Mouse (Mus musculus): ENCODE results near the gene Pcx. TPM values are rescaled to one million over a fixed set of nuclear protein-coding genes. Genes with fewer than 3 reads are reported as not detected.

The Pcx gene
- polyA plus RNA-seq, 1 experiment from 2014 or later: 11.6 TPM

- Histone ChIP-seq H3K27ac (replicated peaks) (no peak overlapping the region), H3K9me3 (no peaks in the 10 kb centered on the region), H3K36me3 (no peaks in the 10 kb centered on the region), H3K4me3 (no peak overlapping the region), H3K27me3 (replicated peaks) (peaks cover 35% of the 10 kb centered on the region), H3K4me2 (no peak overlapping the region), H3K4me1 (peaks cover 15% of the 10 kb centered on the region), H3K9ac (no peak overlapping the region)
- WGBS: 79% methylated on average over 2 of the region's 2 CpGs
- no peak for ATAC-seq (ENCODE audit: extremely low read depth, insufficient number of reproducible peaks, low FRiP score, low TSS enrichment)
Measured at GRCm38 (mm10) chr19:4480041-4480440, 30.2 kb upstream of the Pcx start.

DNA sequence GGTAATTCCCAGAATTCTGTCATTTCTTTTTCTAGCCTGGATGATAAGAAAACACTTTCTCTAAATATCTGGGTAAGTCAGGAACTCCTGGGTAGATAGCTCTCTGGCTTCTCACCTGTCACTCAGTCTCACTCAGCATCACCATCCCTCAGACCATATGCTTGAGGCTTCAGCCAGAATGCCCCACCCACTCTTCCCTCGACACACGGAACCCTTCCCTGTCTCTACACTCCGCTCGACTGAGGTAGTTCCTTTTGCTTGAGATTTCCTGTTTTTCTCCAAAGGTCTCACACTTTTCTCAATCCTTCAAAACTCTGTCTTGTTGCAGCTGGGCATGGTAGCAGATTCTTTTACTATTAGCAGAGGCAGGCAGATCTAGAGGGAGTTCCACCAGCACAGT is 28.9 kb upstream of the Pcx start:
- Histone ChIP-seq H3K4me3 (no peak overlapping the region), H3K9me3 (no peaks in the 10 kb centered on the region), H3K4me1 (peaks cover 15% of the 10 kb centered on the region), H3K9ac (no peak overlapping the region), H3K27me3 (replicated peaks) (peaks cover 22% of the 10 kb centered on the region), H3K36me3 (no peaks in the 10 kb centered on the region), H3K27ac (replicated peaks) (no peak overlapping the region), H3K4me2 (no peak overlapping the region)
- 29% methylated on average over 4 of the region's 4 CpGs for WGBS
- ATAC-seq (ENCODE audit: extremely low read depth, insufficient number of reproducible peaks, low FRiP score, low TSS enrichment): no peak

GRCm38 (mm10) chr19:4482111-4482859 is 28.0 kb upstream of the Pcx start:
- no peak overlapping the region for H3K4me2 ChIP-seq
- no peak overlapping the region for H3K9ac ChIP-seq
- H3K27ac ChIP-seq (replicated peaks): no peak overlapping the region
- 80% methylated on average over 3 of the region's 3 CpGs for WGBS
- H3K36me3 ChIP-seq: no peaks in the 10 kb centered on the region
- ATAC-seq (ENCODE audit: extremely low read depth, insufficient number of reproducible peaks, low FRiP score, low TSS enrichment): no peak
- H3K4me3 ChIP-seq: no peak overlapping the region
- peaks cover 12% of the 10 kb centered on the region for H3K27me3 ChIP-seq (replicated peaks)
- no peaks in the 10 kb centered on the region for H3K9me3 ChIP-seq
- peaks cover 8% of the 10 kb centered on the region for H3K4me1 ChIP-seq

- H3K4me3 ChIP-seq: no peak overlapping the region
- ATAC-seq (ENCODE audit: extremely low read depth, insufficient number of reproducible peaks, low FRiP score, low TSS enrichment): no peak
- H3K9me3 ChIP-seq: no peaks in the 10 kb centered on the region
- 58% methylated on average over 5 of the region's 5 CpGs for WGBS
- H3K4me2 ChIP-seq: no peak overlapping the region
- no peak overlapping the region for H3K27ac ChIP-seq (replicated peaks)
- peaks cover 8% of the 10 kb centered on the region for H3K4me1 ChIP-seq
- H3K36me3 ChIP-seq: no peaks in the 10 kb centered on the region
- no peak overlapping the region for H3K9ac ChIP-seq
- no peaks in the 10 kb centered on the region for H3K27me3 ChIP-seq (replicated peaks)
Measured at GRCm38 (mm10) chr19:4485006-4485405, 25.3 kb upstream of the Pcx start.

DNA sequence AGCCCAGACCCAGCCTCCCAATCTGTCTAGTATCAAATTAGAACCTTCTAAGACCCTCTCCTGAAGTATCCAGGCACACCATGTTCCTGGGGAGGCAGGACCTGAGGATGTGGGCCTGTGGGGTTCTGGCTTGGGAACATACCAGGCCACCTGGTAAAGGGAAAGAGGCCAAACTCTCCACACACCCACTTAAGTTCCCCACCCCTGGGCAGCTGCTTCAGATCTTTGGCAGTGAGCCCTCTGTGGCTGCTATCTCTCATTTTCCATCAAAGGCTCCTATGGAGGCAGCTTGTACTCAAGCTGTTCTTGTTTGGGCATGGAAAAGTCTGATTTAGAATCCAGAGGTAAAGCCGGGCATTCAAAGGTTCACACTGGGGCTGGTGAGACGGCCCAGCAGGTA is 22.4 kb upstream of the Pcx start:
- H3K9me3 ChIP-seq: no peaks in the 10 kb centered on the region
- H3K9ac ChIP-seq: no peak overlapping the region
- no peaks in the 10 kb centered on the region for H3K36me3 ChIP-seq
- WGBS: 45% methylated on average over 2 of the region's 2 CpGs
- no peaks in the 10 kb centered on the region for H3K27me3 ChIP-seq (replicated peaks)
- no peak overlapping the region for H3K4me2 ChIP-seq
- H3K4me1 ChIP-seq: peaks cover 8% of the 10 kb centered on the region
- H3K27ac ChIP-seq (replicated peaks): no peak overlapping the region
- no peak overlapping the region for H3K4me3 ChIP-seq
- ATAC-seq (ENCODE audit: extremely low read depth, insufficient number of reproducible peaks, low FRiP score, low TSS enrichment): no peak

DNA sequence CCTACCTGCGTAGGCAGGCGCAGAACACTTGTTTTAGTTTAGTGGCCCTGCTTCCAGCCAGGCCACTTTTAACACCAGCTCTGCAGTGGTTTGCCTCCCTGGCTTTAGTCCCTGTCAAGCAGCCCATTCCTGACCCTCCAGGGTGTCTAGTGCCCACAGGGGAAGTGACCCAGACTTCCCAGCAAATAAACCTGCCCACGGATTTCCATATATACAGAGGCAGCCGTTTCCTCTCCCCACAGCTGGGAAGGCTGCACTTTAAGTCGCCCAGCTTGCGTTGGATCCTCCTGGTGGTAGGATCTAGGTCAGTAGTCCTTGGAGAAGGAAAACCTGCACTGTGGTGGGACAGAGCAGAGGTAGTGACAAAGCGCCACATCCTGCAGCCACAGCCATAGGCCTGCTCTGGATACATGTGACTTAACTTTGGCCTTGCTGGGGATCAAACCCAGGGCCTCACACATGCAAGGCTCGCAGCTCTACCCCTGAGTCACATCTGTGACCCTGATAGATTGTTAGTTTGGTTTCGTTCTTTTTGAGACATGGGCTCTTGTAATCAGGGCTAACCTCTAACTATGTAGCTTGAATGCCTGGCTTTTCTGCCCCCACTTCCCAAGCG is 19.1 kb upstream of the Pcx start:
- ATAC-seq (ENCODE audit: extremely low read depth, insufficient number of reproducible peaks, low FRiP score, low TSS enrichment): no peak
- no peak overlapping the region for H3K9ac ChIP-seq
- peaks cover 8% of the 10 kb centered on the region for H3K4me1 ChIP-seq
- 68% methylated on average over 10 of the region's 10 CpGs for WGBS
- H3K36me3 ChIP-seq: no peaks in the 10 kb centered on the region
- H3K4me2 ChIP-seq: no peak overlapping the region
- H3K27ac ChIP-seq (replicated peaks): no peak overlapping the region
- no peaks in the 10 kb centered on the region for H3K9me3 ChIP-seq
- H3K27me3 ChIP-seq (replicated peaks): no peaks in the 10 kb centered on the region
- no peak overlapping the region for H3K4me3 ChIP-seq

DNA sequence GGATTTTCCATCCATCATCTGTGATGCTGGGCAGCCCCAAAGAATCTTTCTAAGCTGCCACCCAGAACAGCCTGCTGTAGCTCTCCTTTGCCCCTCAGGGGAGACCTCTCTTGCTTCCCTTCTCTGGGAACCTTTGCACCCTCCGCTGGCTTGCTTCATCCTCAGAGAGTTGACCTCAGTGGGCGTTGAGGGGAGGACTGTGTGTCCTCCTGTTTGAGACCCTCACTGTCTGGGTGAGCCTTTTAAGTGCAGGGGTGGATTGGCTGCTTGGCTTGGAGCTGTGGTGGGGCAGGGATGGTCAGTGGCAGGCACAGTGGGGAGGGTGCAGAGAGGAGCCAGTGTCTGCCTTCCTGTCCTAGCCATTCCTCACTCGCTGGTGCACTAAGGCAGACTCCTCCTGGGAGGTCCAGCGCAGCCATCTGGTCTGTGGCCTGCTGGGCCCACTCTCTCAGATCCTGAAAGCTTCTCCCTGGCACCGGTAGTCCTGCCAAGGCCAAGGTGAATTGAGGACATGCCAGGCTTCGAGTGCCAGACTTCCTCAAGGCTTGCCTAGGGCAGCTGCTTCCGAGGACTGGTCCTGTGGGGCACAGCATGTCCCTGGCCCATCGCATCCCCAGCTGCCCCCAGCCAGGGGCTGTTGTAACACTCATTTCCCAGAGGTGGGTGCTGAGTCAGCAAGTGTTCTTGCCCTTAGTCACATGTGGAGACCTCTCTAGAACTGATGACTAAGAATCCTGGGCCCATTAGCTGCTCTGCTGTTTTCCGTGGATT is 17.6 kb upstream of the Pcx start:
- ATAC-seq (ENCODE audit: extremely low read depth, insufficient number of reproducible peaks, low FRiP score, low TSS enrichment): no peak
- no peaks in the 10 kb centered on the region for H3K27me3 ChIP-seq (replicated peaks)
- H3K36me3 ChIP-seq: no peaks in the 10 kb centered on the region
- H3K4me2 ChIP-seq: no peak overlapping the region
- WGBS: 60% methylated on average over 9 of the region's 9 CpGs
- no peak overlapping the region for H3K27ac ChIP-seq (replicated peaks)
- no peak overlapping the region for H3K4me3 ChIP-seq
- H3K9ac ChIP-seq: no peak overlapping the region
- no peaks in the 10 kb centered on the region for H3K9me3 ChIP-seq
- peaks cover 12% of the 10 kb centered on the region for H3K4me1 ChIP-seq

- Histone ChIP-seq H3K27ac (replicated peaks) (no peak overlapping the region), H3K4me2 (no peak overlapping the region), H3K4me3 (no peak overlapping the region), H3K9me3 (no peaks in the 10 kb centered on the region), H3K4me1 (peaks cover 7% of the 10 kb centered on the region), H3K27me3 (replicated peaks) (no peaks in the 10 kb centered on the region), H3K36me3 (no peaks in the 10 kb centered on the region), H3K9ac (no peak overlapping the region)
- no peak for ATAC-seq (ENCODE audit: extremely low read depth, insufficient number of reproducible peaks, low FRiP score, low TSS enrichment)
- 63% methylated on average over 7 of the region's 7 CpGs for WGBS
Measured at GRCm38 (mm10) chr19:4494707-4495106, 15.6 kb upstream of the Pcx start.

- H3K9ac ChIP-seq: no peak overlapping the region
- H3K9me3 ChIP-seq: no peaks in the 10 kb centered on the region
- no peak overlapping the region for H3K4me2 ChIP-seq
- no peak overlapping the region for H3K4me3 ChIP-seq
- H3K27me3 ChIP-seq (replicated peaks): no peaks in the 10 kb centered on the region
- H3K36me3 ChIP-seq: no peaks in the 10 kb centered on the region
- ATAC-seq (ENCODE audit: extremely low read depth, insufficient number of reproducible peaks, low FRiP score, low TSS enrichment): no peak
- 69% methylated on average over 5 of the region's 5 CpGs for WGBS
- peaks cover 7% of the 10 kb centered on the region for H3K4me1 ChIP-seq
- no peak overlapping the region for H3K27ac ChIP-seq (replicated peaks)
Measured at GRCm38 (mm10) chr19:4495814-4496213, 14.5 kb upstream of the Pcx start.

- Histone ChIP-seq H3K4me3 (no peak overlapping the region), H3K9me3 (no peaks in the 10 kb centered on the region), H3K9ac (no peak overlapping the region), H3K4me2 (no peak overlapping the region), H3K27ac (replicated peaks) (no peak overlapping the region), H3K27me3 (replicated peaks) (no peaks in the 10 kb centered on the region), H3K36me3 (no peaks in the 10 kb centered on the region), H3K4me1 (peaks cover 7% of the 10 kb centered on the region)
- no peak for ATAC-seq (ENCODE audit: extremely low read depth, insufficient number of reproducible peaks, low FRiP score, low TSS enrichment)
- 87% methylated on average over 3 of the region's 3 CpGs for WGBS
Measured at GRCm38 (mm10) chr19:4496535-4497262, 13.6 kb upstream of the Pcx start.

GRCm38 (mm10) chr19:4497263-4497973 is 12.9 kb upstream of the Pcx start:
- Histone ChIP-seq H3K9ac (no peak overlapping the region), H3K4me2 (peak overlapping the region; percentile 33), H3K27ac (replicated peaks) (no peak overlapping the region), H3K27me3 (replicated peaks) (no peaks in the 10 kb centered on the region), H3K4me1 (peaks cover 10% of the 10 kb centered on the region), H3K9me3 (no peaks in the 10 kb centered on the region), H3K36me3 (no peaks in the 10 kb centered on the region), H3K4me3 (no peak overlapping the region)
- no peak for ATAC-seq (ENCODE audit: extremely low read depth, insufficient number of reproducible peaks, low FRiP score, low TSS enrichment)
- 5% methylated on average over 4 of the region's 4 CpGs for WGBS

Data from heart, embryonic 13.5 days (tissue).